Mouse (Mus musculus) CD8-positive naive resting alpha-beta T cell, adult 2 months (primary cell): ENCODE data around the gene Grm4.

Experiments
- DNase-seq, 2 experiments: peaks; one replicate each; pipeline ENCODE4 v3.0.0; 2022; ENCODE audit warnings: low read depth in 2 of 2, low spot score in 2 of 2

Gene Grm4

GRCm38 (mm10) chr17:27552215-27553201 lies 31.3 kb upstream of the Grm4 start:
- no peak for DNase-seq

GRCm38 (mm10) chr17:27551393-27551940 lies 30.3 kb upstream of the Grm4 start:
- no peak for DNase-seq

GRCm38 (mm10) chr17:27549234-27549633 lies 28.0 kb upstream of the Grm4 start:
- DNase-seq = no peak

GRCm38 (mm10) chr17:27547253-27547868 lies 26.2 kb upstream of the Grm4 start:
- DNase-seq = no peak

GRCm38 (mm10) chr17:27546574-27547085 lies 25.4 kb upstream of the Grm4 start:
- DNase-seq = no peak

GRCm38 (mm10) chr17:27545991-27546390 lies 24.8 kb upstream of the Grm4 start:
- DNase-seq = no peak

GRCm38 (mm10) chr17:27544551-27544950 lies 23.3 kb upstream of the Grm4 start:
- no peak for DNase-seq

- no peak for DNase-seq
Measured at GRCm38 (mm10) chr17:27541984-27542383, 20.8 kb upstream of the Grm4 start.

- no peak for DNase-seq
Measured at GRCm38 (mm10) chr17:27541261-27541660, 20.1 kb upstream of the Grm4 start.

- DNase-seq = peak; percentile 89 to 92
Measured at GRCm38 (mm10) chr17:27534718-27535117, 13.5 kb upstream of the Grm4 start.

- no peak for DNase-seq
Measured at GRCm38 (mm10) chr17:27533354-27533753, 12.2 kb upstream of the Grm4 start.

- no peak for DNase-seq
Measured at GRCm38 (mm10) chr17:27532095-27532494, 10.9 kb upstream of the Grm4 start.

GRCm38 (mm10) chr17:27528767-27529166 lies 7.6 kb upstream of the Grm4 start:
- no peak for DNase-seq

GRCm38 (mm10) chr17:27528030-27528429 lies 6.8 kb upstream of the Grm4 start:
- no peak for DNase-seq

- no peak for DNase-seq
Measured at GRCm38 (mm10) chr17:27527188-27527587, 6.0 kb upstream of the Grm4 start.

GRCm38 (mm10) chr17:27523121-27523520 lies 1.9 kb upstream of the Grm4 start:
- DNase-seq = no peak

GRCm38 (mm10) chr17:27520557-27520956 lies 646 bp downstream of the Grm4 start:
- peak; percentile 41 to 47 for DNase-seq

GRCm38 (mm10) chr17:27518700-27519595 lies 2.3 kb downstream of the Grm4 start:
- DNase-seq = no peak

GRCm38 (mm10) chr17:27518296-27518695 lies 2.9 kb downstream of the Grm4 start:
- no peak for DNase-seq

- DNase-seq = no peak
Measured at GRCm38 (mm10) chr17:27513916-27514762, 7.1 kb downstream of the Grm4 start.
